Mouse (Mus musculus) cerebellum, adult 18-20 months (tissue): Measurements from ENCODE around the gene Arid1a.

ENCODE experiments used
- DNase-seq, 2 experiments: peaks; one replicate each; pipeline ENCODE4 v3.0.0; 2021

The Arid1a gene

GRCm38 (mm10) chr4:133730122-133730521 lies 26.4 kb downstream of the Arid1a start:
- DNase-seq = no peak

DNA sequence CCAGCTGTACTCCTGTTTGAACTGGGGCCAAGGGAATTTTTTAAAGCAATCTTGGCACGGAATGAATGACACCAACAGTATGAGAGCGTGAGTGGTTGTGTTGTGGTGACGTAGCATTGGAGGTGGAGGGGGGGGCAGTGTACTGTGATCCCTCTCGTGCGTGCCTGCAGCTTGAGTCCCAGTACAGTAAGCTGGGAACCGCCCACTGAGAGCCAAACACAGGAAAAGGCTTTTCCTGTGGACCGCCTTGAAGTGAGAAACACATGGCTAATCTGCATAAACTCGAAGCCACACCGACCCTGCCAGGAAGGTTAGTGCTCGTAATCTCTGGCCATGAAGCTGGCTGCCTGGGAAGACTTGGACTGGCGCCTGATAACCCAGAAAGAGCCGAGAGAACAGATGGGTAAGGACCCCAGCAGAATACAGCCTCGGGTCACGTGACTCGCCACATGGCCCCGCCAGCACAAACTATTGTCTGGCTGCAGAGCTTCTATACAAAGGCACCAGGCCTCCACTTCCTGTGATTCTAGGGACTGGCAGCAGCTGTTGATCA lies 27.0 kb downstream of the Arid1a start:
- peak; percentile 92 to 93 for DNase-seq

GRCm38 (mm10) chr4:133729007-133729406 lies 27.6 kb downstream of the Arid1a start:
- peak; percentile 39 to 40 for DNase-seq

DNA sequence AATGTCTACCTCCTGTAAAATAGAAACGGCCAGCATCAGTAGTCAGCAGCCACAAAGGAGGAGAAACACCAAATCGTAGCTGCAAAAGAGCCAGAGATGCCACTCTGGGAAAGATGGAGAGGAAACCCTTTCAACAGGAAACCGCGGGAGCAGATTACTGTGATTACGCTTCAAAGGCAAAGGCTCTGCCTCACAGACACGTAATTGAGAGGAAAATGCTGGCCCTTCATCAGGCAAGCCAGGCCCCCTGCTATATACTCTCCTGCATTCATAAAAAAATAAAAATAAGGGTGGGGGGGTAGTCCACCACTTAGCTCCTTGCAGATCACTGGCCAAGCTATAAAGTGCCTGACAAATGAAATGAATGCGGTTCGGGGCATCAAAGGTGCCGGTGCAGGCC lies 28.3 kb downstream of the Arid1a start:
- DNase-seq = no peak

DNA sequence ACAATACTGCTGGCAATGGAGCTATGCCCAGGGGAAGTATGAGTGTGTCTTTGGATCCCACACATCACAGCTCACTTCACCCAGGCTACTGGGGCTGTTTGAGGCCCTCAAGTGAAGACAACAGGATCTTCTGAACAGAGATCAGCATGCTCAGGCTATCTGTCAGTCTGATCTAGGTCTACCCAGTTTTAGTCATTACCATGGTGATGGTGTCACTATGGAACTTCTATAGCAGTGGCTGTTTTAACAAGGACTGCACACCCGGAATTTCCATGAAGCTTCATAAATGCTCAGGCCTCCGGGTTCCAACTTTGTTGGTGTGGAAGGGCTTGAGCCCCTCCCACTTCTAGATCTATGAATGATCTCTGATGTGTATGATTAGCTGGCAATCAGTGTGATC lies 30.9 kb downstream of the Arid1a start:
- no peak for DNase-seq

- no peak for DNase-seq
These were observed 36.8 kb downstream of the Arid1a start for GRCm38 (mm10) chr4:133719791-133720190.

DNA sequence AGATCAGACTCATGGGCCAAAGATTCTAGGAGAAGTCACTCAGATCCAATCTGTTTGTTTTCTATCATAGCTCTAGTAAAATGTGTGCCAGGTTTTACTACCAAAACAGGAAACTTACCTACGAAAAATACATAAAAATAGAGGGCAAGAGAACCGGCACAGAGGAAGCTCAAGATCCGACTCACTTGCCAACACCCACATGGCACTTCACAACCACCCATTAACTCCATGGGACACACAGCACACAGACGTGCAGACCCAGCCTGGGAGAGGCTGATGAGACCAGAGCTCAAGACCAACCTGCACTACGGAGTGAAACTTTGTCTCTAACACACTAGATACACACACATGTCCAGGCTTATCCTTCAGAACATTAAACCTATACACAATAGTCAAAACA lies 43.8 kb downstream of the Arid1a start:
- no peak for DNase-seq

GRCm38 (mm10) chr4:133711307-133712076 lies 45.1 kb downstream of the Arid1a start:
- DNase-seq = peak; percentile 57 to 69

GRCm38 (mm10) chr4:133709395-133709794 lies 47.2 kb downstream of the Arid1a start:
- DNase-seq = no peak

DNA sequence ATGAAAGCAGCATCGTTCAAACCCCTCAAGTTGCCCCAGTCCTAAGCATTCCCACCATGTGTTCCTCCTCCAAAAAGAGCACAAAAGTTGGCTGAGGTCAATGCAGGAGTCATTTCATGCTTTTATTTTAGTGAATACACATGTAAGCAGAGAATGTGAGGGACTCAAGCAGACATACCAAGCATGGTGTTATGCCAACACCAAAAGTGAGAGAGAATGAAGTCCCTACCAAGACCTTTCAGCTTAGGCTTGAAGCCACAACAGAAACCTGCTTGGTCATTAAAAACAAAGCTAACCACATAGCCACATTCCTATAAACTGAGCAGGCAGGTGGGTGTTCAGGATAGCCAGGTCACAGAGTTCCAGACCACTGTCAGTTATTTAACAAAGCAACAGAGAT lies 49.1 kb downstream of the Arid1a start:
- DNase-seq = no peak

DNA sequence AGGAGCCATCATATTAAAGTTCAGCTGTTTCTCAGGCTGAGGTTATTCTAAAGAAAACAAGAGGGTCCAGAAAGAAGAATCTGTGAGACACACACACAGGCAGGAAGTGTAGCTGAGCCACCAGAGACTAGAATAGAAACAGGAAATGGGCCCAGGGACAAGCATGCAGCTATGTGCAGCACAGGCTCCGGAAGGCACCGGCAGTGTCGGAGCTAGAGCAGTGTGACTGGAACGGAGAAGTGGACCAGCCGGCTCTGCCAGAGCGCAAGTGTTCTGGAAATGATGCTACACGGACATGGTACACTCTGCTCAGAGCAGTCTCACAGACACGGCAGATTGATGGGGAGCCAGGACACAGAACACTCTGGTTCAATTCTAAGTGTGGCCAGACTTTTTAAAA lies 49.6 kb downstream of the Arid1a start:
- DNase-seq = peak; percentile 76 to 82

GRCm38 (mm10) chr4:133705062-133705461 lies 51.5 kb downstream of the Arid1a start:
- no peak for DNase-seq

GRCm38 (mm10) chr4:133700905-133701368 lies 55.6 kb downstream of the Arid1a start:
- peak; percentile 48 to 59 for DNase-seq

DNA sequence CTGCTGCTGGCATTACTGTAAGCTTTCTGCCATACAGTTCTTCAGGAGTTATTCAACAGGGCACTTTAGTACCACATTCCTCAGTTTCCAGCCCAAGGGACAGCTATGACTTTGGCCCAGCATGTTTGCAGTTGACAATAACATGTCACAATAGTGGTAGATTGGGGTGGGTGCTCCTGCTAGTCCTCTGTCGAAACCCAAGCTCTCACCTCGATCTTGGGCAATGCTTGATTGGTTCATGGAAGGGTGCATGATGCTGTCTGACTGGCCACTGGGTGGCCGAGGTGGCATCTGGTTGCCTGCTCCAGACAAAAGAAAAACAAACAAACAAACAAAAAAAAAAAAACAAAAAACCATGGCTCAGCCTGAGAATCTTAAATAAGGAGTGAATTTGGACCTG lies 61.2 kb downstream of the Arid1a start:
- no peak for DNase-seq

GRCm38 (mm10) chr4:133690252-133690651 lies 66.3 kb downstream of the Arid1a start:
- no peak for DNase-seq

DNA sequence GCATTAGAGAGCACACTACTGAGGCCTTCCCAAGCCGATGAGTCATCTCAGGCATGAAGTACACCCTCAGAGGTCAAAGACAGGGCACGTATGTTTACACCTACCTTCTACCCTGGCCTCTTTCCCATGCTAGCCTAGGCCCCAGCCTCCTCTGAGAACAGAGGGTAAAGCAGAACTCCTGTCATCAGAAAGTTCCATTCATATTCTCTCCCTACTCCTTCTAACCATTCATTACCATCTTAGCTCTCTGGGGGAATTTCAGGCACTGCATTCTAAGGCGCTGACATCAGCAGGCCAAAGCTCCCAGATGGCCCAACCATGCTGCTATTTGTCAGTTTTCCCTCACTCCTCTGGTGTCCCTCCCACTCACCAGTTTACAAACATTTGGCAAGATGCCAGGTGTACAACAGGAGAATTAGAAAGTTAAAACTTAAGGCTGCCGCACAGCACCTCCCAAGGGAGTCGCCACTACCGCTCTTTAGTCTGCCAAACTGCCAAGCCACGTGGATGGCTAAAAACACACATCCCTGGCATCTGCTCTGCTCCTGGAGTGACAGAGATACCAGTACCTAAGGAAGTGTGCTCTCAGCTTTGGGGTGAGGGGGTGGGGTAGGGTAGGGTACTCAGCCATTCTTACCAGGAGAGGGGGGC lies 68.0 kb downstream of the Arid1a start:
- DNase-seq = no peak

- DNase-seq = no peak
These were observed 69.4 kb downstream of the Arid1a start for GRCm38 (mm10) chr4:133687126-133687525.

- no peak for DNase-seq
These were observed 70.1 kb downstream of the Arid1a start for GRCm38 (mm10) chr4:133686512-133686911.

- DNase-seq = peak; percentile 33 to 35
These were observed 76.3 kb downstream of the Arid1a start for GRCm38 (mm10) chr4:133680206-133680786.

GRCm38 (mm10) chr4:133679629-133680028 lies 76.9 kb downstream of the Arid1a start:
- DNase-seq = no peak

DNA sequence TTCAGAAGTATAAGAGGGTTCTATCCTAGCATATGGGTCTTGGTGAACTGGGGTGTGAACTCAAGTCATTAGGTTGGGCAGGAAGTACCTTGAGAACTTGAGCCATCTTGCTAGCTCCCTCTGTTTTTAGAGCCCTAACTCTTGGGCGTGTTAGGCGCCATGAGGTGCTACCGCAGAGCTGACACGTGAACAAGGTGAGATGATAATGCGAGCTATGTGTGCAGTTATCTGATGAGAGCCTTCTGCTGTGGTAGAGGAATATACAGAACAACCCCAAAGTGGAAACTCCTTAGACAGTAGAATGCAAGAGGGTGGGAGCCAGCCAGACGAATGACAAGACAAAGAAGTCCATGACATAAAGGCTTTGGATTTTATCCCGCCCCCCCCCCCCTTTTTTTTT lies 79.3 kb downstream of the Arid1a start:
- DNase-seq = no peak

DNA sequence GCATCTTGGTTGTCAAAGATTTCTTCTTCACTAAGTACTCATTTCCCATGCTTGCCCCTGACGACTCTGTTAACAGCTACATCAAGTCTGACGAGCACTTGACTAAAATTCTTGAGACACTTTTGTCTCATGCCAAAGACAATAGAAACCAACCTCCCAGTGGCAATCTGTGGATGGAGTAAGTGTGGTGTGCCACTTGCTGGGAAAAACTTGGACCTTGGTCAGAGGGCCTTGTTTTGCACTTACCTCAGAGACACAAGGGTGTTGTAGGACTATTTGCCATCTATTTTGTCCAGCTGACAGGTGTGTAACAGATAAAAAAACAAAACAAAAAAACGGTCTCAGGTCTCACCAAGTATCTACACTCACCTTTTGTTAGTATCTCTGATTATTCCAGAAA lies 80.4 kb downstream of the Arid1a start:
- no peak for DNase-seq

DNA sequence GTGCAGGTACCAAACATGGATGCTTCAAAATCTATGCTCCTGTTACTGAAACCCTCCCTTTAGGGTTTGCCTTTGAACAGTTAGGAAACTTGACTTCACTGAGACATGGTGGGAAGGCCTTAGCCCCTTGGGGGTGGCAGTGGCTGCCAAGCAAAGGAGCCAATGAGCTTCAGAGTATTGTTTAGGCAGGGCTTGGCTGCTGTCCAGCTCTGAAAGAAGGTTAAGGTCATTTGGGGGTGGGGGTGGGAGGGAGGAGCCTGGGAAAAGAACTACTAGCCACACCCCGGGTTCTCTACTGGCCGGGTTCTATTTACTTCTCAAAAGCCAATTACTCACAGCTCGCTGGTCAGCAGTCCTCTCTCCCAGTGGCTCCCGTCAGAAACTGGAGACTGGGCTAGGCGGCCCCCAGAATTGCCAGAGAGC lies 81.0 kb downstream of the Arid1a start:
- DNase-seq = peak; percentile 38 to 47

DNA sequence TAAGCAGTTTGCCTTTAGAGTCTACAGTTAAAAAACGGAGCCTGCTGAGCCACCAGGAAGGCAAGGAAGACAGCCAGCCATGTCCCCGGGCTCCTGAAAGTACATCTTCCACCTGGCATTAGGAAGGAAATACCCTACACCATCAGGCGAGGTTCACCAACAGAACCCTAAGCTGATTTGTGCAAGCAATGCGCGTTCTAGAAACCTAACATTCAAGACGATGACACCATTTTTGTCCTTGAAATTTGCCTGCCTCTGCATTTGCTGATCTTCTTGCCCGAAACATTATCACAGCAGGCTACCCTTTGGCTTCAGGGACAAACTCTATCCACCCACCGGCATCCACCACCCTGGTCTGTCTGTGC lies 82.3 kb downstream of the Arid1a start:
- DNase-seq = peak in 1 of 2 experiments; percentile 39
